Mouse (Mus musculus): ENCODE data around the gene 4930578G10Rik.
"Not testable (repeated sequence)": the region's sequence is repeated elsewhere in the genome, so short reads cannot be mapped to it uniquely, and the experiment has no call there.

DNA sequence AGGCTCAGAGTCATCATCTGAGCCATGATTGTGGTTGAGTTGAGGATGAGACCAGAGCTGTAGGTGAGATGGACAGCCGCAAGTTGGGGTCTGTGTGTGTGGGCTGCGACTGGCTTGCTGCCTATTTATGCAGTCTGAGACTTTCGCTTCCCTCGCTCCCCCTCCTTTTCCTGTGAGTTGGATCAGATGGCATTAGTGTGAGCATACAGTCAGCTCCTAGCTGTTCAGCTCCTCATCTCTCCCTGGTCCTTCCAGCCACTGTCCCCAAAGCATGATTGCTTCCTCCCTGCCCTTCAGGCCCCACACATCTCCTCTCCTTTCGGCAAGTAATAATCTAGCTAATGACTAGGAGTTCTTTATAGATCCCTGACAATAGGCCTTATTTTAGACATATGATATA lies 38.5 kb downstream of the 4930578G10Rik start, which contains the start of gene Ccl21a:
- not testable (repeated sequence) for TF ChIP-seq POLR2A (IDR thresholded peaks at IDR 0.05; ENCODE audit: low read depth, low read length); CHD2 (IDR thresholded peaks at IDR 0.05; ENCODE audit: low read length); MAFK (IDR thresholded peaks at IDR 0.05; ENCODE audit: insufficient replicate concordance, low read length); BHLHE40 (IDR thresholded peaks at IDR 0.05; ENCODE audit: low read depth, low read length); MAX (IDR thresholded peaks at IDR 0.05; ENCODE audit: low read length); SIN3A (IDR thresholded peaks at IDR 0.05; ENCODE audit: low read length); TBP (conservative IDR thresholded peaks at IDR 0.05; ENCODE audit: low read depth, low read length); JUND (conservative IDR thresholded peaks at IDR 0.05; ENCODE audit: low read depth, low read length); ETS1 (conservative IDR thresholded peaks at IDR 0.05; ENCODE audit: low read depth, low read length); CTCF (conservative IDR thresholded peaks at IDR 0.05 in 1 of 2, IDR thresholded peaks at IDR 0.05 in 1 of 2; ENCODE audit: low read depth in 2 of 2, low read length in 2 of 2); RAD21 (IDR thresholded peaks at IDR 0.05; ENCODE audit: low read depth, low read length)

Measured in CH12.LX (cell line).